Mouse (Mus musculus): ENCODE measurements around the gene Lrp5.

The Lrp5 gene

DNA sequence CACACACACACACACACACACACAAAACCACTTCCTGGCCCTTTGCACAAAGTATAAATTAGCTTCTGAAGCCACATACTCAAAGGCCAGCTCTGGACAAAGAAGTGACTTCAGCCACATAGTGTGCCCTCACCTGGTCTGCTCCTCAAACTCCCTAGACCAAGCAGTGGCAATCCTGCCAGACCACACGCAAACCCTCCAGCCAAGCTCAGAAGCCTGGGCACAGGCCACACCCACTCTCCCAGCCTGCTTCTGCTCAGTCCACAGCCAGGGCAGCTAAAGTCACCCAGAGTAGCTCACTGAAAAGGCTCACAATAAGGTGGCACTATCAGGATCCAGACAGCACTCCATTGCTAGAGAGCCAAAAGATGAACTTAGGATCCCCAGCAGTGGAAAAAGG is 30.2 kb downstream of the Lrp5 start:
- DNase-seq (ENCODE audit: low read depth), result peak; percentile 41

DNA sequence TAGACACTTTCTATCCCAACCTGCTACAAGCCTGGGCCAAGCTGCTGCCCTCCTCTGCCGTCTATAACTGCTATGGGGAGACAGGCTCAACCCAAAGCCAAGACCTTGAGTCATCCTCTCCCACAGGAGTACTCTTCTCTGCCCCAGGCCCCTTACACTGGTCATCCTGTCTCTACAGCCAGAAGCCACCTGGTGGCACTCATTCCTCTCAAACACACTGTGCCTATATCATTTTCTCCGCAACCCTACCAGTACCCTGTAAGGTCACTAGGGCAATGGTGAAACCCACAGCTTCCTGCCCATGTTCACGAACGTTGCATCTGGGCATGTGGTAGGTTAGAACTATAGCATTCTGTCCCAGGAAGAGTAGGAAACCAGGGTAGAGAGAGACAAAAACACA is 31.4 kb downstream of the Lrp5 start:
- DNase-seq (ENCODE audit: low read depth), result peak; percentile 49

DNA sequence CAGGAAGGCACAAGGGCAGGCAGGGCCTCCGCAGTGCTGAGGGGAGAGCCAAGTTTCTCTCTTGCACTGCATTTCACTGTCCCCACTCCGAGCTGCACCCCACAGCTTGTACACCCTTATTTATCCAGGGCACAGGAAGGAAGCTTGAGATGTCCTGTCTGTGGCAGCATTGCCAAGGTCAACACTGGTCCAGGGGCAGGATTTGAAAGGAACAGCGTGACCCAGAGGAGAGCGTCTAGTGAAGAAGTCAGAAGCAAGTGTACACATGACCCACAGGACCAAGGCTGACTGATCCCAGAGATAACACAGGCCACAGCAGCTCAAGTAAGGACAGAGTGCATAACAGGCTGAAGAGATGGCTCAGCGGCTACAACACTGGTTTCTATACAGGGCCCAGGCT is 32.3 kb downstream of the Lrp5 start:
- no peak for DNase-seq (ENCODE audit: low read depth)

DNA sequence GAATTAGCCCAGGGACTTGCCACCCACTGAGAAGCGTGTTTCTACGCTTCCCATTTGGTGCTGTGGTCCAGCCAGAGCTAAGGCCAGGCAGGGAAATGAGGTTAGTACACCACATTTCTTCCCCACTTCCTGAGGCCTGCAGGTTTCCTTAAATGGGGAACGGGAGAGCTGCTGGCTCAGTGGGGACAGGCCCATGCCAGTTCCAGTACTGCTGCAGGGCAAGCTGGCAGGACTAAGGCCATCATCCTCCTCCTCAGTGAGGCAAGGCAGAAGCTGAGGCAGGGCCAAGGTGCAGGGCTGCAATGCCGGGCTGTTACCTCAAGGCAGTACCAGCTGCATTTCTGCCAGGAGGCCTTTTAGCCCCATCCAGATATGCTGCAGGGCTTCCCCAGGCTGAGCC is 32.9 kb downstream of the Lrp5 start:
- DNase-seq (ENCODE audit: low read depth), result no peak

DNA sequence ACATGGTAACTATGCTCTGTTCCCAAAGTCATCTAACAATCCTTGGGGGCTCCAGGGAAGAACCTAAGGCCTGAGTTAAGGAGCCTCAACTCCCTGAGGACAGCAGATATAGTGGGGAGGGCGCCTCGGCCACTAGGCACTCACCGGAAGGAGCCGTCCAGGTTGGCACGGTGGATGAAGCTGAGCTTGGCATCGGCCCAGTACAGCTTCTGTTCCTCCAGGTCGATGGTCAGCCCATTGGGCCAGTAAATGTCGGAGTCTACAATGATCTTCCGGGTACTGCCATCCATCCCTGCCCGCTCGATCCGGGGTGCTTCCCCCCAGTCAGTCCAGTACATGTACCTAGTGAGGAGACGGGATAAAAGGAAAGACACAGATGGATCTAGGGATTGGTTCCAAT is 34.4 kb downstream of the Lrp5 start:
- no peak for DNase-seq (ENCODE audit: low read depth)

DNA sequence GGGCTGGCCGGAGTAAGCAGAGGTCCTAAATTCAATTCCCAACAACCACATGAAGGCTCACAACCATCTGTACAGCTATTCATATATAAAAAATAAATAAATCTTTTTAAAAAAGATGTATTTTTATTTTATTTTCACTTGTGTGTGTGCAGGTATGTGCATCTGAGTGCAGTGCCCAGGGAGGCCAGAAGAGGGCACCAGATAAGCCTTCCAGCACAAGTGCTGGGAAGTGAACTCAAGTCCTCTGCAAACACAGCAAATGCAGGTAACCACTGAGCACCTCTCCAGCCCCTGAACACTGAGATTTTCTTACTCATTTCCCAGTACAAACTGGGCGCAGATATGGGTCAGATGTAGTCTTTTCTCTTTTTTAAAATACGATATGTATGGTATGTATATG is 35.1 kb downstream of the Lrp5 start:
- no peak for DNase-seq (ENCODE audit: low read depth)

DNA sequence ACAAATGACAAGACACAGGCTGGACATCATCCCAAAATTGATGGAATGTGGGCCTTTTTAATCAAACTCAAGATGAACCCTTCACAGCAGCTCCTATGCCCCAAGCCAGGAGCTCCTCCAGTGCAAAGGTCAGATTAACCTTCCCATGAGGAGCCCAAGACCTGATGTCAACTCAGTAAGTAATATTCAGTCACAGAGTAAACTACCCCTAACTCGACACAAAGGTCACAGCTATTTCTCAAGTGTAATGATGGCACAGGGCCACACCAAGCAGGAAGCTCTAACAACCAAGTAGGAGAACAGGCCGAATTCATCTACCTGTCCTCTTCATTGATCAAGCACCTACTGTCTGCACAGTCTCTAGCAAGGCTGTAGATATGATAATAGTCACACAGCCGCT is 35.9 kb downstream of the Lrp5 start:
- DNase-seq (ENCODE audit: low read depth), result no peak

DNA sequence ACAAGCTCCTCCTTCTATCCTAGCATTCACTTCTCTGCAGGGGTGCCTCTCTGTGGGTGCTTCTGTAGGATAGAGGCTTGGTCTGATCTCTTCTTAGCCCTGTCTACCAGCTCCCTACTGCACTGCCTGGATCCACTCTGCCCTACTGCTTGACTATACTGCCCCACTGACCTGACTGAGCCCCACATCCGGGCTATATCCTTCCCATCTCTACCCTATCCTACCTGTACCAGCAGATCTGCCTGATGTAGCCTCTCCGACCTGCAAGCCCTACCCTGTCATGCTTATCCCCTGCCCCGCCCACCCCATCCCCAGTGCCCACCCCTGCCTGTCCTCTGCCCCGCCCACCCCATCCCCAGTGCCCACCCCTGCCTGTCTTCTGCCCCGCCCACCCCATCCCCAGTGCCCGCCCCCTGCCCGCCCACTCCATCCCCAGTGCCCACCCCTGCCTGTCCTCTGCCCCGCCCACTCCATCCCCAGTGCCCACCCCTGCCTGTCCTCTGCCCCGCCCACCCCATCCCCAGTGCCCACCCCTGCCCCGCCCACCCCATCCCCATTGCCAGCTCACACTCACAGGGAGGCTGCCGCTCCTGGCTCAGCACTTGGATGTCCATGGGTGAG is 37.4 kb downstream of the Lrp5 start:
- no peak for DNase-seq (ENCODE audit: low read depth)

DNA sequence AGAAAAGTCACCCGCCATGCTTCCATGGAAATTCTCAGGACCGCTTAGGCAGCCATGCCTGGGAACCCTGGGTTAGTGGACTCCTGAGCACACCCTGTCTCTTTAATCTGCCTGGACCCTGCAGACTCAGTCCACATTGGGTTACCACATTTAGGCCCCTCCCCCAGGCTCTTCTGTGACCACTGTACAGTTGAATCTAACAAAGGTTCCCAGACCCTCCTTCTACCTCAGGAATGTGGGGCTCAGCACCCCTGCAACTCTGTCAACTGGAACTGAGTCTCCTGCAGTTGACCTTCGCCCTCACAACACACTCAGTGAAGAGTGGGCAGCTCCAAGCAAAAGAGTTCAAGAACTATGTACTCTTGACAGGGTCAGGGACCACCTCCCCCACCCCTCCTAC is 38.4 kb downstream of the Lrp5 start:
- DNase-seq (ENCODE audit: low read depth), result no peak

DNA sequence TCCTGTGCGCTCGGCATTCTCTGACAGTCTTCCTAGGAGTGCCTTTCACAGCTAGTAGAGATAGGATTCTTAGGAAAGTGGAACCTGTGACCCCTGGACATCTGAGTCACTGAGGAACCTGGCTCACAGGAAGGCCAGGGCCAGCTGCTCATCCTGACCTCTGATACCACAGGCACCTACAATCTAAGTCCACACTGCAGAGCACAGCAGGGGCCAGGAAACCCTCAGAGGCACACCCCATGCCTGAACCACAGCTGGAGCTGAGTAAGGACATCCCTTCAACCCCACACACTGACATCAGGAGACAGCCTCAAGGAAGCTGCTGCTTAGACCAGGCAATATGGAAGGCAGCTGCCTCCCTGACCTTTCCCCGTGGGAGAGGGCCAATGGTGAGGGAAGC is 40.6 kb downstream of the Lrp5 start:
- DNase-seq (ENCODE audit: low read depth), result no peak

DNA sequence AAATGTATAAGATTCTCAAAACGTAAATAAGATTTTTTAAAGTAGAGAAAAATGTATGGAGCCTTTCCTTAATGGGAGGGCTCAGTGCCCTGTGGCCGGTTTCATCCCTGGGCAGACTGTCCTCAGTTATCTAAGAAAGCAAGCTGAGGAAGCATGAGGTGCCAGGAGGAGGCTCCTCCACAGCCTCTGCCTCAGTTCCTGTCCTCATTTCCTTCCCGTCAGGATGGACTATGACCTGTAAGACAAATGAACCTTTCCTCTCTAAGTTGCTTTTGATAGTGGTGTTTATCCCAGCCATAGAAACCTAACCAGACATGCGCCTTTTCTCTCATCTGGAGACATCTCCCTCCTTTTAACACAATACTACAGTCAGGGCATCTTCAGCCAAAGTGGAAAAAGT is 41.0 kb downstream of the Lrp5 start:
- DNase-seq (ENCODE audit: low read depth), result no peak

DNA sequence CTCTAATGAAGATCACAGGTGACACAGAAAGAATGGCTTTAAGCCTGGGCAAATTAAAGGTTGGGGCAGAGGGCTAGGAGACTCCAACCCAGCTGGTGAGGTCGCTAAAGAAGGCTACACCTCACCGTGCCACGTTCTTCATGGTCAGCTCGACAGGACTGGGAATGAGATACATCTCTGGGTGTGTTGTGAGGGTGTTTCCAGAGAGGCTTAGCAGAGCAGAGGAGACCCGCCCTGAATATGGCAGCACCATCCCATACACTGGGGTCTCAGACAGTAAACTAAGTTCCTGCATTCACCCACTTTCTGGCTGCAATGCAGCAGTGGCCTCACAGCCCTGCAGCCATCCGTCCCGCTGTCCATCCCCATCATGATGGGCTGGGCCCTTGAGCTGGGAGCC is 46.8 kb downstream of the Lrp5 start:
- DNase-seq (ENCODE audit: low read depth), result no peak

DNA sequence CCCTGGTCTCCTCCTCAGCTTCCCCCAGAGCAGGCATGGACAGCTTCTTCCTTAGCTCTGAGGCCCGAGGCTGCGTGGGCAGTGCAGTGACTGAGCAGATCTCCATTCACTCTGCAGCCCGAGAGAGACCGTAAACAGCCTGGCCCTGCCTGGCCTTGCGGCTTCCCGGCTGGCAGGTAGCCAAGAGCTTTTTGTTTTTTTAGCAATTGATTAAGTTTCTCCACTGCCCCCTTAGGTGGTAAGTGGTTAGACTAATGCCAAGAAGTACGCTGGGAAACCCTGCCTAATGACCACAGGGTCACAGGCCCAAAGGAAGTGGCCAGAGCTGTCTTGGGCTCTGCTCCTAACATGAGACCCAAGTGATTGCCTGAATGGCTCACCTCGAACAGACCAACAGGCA is 47.7 kb downstream of the Lrp5 start:
- DNase-seq (ENCODE audit: low read depth), result no peak

DNA sequence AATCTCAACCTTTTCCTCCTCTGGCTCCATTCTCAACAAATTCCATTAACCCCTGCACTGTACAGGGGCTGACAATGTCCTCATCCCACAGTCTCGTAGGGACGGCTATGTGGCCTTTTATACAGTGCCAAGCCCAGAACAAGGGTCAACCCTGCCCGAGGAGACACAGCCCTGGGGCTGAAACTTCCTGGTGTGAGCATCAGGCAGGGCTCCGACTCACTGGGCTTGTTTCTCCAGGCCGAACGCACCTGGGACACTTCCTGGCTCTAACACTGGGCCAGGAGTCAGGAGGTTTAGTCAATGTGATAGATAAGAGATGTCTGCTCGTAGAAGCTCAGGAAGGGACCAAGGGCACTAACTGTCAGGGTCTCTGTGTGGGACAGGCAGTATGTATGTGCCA is 54.3 kb downstream of the Lrp5 start:
- DNase-seq (ENCODE audit: low read depth), result no peak

DNA sequence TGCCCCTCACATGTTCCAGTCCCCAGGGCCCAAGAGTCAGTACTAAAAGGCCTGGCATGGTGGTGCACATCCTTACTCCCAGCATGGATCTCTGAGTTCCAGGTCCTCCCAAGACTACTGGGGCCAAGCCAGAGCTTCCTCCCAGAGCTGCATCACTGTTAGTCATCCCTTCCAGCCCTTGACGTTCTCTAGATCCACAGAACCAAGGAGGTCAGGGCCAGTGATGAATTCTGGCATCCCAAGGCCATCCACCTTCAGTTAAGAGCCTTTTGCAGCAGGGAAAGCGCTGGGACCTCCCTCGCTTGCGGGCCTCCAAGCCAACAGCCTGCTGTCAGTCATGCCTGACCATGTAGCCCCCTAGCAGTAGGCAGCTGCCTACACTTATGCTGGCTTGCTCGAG is 54.9 kb downstream of the Lrp5 start:
- DNase-seq (ENCODE audit: low read depth), result no peak

DNA sequence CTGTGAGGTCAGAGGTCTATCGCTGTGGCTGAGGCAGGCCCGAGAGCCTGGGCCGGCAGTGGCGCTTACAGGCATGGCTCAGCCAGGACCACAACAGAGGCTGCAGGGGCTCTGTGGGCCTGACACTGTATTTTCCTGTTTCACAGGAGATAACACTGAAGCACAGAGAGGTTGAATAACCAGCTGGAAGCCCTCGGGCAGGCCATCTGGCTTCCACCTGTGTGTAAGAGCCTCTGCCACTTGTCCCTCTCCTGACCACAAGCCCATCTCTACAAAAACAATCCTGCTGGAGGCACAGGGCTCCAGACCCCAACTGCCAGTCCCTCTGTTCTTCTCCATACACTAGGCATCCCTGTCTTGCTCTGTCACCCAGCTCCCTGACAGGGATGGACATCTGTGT is 55.9 kb downstream of the Lrp5 start:
- no peak for DNase-seq (ENCODE audit: low read depth)

DNA sequence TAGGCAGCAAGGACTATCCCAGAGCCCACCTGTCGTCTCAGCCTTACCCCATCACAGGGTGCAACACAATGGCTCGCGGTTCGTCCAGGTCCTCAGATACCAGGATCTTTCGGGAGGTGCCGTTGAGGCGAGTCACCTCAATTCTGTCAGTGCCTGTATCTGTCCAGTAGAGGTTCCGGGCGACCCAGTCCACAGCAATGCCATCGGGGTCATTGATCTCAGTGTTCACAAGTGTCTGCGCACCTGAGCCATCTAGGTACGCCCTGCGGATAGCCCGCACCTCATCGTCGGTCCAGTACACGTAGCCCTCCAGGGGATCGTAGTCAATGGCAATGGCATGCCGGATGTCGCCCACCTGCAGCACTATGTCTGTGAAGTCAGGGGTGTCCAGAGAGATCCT is 56.3 kb downstream of the Lrp5 start:
- no peak for DNase-seq (ENCODE audit: low read depth)

DNA sequence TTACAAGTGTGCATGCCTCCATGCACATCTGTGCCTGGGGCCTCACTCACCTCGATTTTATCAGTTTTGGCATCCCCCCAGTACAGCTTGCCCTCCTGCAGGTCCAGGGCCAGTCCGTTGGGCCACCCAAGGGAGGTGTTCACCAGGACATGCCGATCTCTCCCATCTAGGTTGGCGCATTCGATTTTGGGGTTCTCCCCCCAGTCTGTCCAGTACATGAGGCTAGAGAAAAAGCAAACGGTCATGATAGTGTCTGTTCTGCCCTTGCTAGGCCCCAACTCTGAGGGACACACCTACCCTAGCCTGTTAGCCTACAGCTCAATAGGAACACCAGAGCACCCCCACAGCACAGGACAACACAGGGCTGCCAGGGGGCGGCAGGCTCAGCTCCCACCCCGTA is 58.1 kb downstream of the Lrp5 start:
- DNase-seq (ENCODE audit: low read depth), result no peak

DNA sequence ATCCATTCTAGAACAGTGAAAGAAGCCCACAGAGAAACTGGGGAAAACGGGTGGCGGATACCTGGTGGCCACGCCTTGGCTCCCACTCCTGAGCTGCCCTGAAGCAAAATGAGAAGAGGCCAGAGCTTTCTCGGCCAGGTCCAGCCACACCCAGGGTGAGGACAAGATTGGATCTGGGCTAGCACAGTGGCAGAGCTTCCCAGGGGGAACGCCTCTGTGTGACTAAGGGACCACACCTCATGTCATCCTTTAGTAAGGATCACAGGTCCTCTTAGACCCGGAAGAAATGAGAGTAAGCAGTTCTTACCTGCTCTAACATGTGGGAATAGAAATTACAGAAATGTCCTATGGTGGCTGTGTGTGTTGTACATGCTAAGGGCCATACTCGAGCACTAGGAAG is 61.3 kb downstream of the Lrp5 start:
- no peak for DNase-seq (ENCODE audit: low read depth)

DNA sequence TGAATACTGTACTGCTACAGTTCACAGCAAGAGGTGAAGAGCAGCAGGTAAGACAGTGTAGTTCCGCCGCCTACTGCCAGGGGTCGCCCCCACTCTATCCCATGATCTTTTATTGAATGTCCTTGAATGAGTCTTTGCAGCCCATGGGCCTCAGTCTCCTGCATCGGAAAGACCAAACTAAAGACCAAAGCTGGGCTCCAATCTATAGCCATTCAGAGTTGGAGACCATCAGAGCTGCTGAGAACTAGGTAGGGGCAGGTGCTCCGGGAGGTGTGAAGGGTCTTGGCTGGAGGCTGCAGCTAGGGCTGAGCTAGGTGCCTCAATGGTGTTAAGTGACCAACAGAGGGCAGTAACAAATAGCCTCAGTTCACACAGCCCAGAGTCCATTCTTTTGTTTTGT is 62.5 kb downstream of the Lrp5 start:
- DNase-seq (ENCODE audit: low read depth), result peak; percentile 75

DNA sequence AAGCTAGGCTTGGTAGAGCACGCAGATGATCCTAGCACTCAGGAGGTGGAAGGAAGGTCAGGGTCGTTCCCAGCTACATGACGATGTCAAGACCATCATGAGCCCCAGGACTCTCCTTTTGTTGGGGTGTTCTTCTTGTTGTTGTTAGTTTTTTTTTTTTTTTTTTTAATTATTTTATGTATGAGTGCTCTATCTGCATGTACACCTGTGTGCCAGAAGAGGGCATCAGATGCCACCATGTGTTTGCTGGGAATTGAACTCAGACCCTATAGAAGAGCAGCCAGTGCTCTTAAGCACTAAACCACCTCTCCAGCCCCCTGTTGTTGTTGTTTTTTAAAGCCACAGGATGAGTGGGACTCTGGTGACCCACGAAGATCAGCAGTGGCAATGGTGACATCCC is 63.1 kb downstream of the Lrp5 start:
- no peak for DNase-seq (ENCODE audit: low read depth)

DNA sequence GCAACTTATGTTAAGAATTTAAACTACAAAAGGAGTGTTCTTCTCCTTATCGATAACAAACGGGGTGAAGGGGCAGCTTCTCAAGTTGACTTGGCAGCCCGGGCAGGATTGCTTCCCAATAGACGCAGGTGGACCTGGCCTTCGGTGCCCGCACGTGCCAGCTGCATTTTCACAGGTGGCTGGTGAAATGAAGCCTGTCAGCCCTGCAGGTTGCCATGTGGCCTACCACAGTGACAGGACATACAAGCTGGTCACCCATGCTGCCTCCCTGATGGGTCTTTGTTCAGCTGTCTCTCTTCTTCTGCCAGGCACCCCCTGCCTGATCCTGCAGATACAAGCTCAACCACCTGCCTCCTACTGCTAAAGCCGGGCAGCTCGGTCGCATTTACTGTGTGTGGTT is 65.5 kb downstream of the Lrp5 start:
- DNase-seq (ENCODE audit: low read depth), result no peak

DNA sequence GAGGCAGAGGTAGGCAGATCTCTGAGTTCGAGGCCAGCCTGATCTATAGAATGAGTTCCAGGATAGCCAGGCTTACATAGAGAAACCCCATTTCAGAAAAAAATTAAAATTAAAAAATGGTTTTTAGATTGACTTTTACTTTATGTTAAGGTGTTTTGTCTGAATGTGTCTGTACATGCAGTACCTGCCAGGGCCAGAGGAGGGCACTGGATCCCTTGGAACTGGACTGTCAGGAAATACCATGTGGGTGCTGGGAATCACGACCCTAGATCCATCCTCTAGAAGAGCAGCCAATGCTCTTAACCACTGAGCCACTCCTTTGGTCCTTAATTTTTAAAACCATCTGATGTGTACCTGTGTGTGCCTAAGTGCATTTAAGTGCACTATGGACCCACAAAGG is 67.0 kb downstream of the Lrp5 start:
- DNase-seq (ENCODE audit: low read depth), result peak; percentile 30

DNA sequence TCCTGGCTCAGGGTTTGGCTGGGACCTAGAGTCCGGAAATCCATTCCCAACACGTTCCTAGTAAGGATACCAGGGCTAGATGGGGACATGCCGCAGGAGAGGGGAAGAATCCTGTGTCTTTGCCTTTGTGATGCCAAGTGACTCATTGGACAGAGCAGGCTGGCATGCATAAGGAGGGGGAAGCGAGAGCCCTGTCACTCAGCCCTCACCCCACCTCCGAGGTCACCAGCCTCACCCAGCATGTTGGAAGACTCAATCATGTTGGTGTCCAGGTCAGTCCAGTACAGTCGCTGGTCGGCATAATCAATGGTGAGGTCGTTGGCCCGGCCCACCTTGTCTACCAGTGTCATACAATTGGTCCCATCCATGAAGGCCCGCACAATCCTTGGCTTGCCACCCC is 72.4 kb downstream of the Lrp5 start:
- no peak for DNase-seq (ENCODE audit: low read depth)
